Mouse (Mus musculus): ENCODE data around the gene Rgs2. TPM values are rescaled to one million over a fixed set of nuclear protein-coding genes. Genes with fewer than 3 reads are reported as not detected.
A peak's percentile ranks its signal among the peaks of the same experiment; 100 is the strongest.

The Rgs2 gene
- total RNA-seq (2021), result 10 to 100 TPM; 41.2 to 57.6 TPM

DNA sequence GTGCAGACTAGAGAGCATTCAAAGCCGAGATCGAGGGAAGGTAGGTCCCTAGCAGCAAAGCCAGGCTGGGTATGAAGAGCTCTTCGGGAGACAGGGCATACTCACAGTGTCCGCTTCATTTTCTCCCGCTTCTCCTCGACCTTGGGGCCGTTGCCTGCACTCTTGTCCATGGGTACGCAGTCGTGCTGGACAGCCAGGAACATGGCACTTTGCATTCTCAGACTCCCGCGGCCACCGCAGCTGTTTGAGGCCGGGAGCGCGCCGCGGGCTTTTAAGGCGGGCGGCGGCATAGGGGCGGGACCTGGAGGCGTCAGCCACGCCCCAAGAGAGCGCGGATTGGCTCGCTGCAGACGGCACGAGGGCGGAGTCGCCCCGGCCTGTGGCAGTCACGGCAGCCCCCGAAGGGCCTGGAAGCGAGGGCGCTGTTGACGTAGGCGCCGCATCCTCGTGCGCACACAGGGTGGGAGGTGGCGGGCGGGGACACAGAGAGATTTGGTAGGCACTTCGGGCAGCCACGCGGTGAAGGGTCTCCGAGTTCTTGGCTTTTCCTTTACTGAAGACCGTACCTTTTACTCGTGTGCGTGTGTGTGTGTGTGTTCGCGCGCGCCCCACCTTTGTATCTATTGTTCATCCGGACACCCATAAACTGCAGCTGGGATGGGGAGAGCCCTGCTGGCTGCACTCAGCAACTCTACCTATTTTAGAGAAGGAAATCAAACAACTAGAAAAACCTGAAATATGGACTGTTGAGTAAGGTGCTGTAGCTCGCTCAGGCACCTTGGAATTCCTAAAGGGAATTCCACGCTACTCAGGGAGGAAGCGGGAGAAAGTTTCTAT, at the start of gene Rgs2:
Gene Rgs2, minus strand, starts transcription at position 258 of the 837 bp plus-strand sequence.
- peak; percentile 92 for DNase-seq (ENCODE audit: low spot score)
- intact Hi-C loops (cut with DNase I), result loop anchor here (10.0 kb wide), 1 partner anchor 299 kb away; the partner anchor contains the start of gene Cdc73

DNA sequence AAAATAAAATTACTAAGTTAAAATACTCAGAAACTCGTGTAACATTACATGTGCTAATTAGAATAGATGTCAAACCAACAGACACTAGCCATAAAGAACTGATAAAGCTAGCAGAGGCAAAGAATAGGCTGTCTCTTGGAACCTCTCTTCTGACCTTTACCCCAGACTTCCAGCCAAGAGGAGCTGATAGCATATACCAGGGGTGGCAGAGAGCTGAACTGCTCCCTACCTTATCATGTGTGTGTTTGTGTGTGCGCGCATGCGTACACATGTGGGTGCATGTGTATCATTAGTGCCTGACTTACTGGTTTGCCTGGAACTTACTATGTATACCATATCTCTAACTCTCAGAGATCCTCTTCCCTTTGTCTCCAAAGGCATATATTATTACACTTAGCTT, 49.4 kb upstream of the Rgs2 start:
- intact Hi-C loops (cut with DNase I), result no loop called here
- no peak for DNase-seq (ENCODE audit: low spot score)

DNA sequence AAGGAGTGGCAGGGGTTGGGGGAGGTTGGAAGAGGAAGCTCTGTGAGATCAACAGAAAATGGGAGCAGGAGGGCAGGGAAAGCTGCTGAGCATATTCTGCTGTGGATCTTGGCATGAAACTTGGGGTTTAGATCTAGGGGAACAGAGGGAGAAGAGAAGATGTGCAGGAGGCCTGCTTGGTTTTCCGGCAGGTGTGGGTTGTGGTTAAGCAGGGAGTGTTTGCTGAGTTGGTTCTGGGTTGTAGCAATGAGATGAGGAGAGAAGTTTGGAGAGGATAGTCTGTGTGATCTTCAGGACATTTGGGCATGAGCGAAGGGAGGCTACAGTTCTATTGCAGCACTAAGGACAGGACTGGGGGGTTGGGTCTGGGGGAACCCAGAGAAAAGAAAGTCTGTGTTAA, 37.9 kb upstream of the Rgs2 start:
- intact Hi-C loops (cut with DNase I), result no loop called here
- no peak for DNase-seq (ENCODE audit: low spot score)

DNA sequence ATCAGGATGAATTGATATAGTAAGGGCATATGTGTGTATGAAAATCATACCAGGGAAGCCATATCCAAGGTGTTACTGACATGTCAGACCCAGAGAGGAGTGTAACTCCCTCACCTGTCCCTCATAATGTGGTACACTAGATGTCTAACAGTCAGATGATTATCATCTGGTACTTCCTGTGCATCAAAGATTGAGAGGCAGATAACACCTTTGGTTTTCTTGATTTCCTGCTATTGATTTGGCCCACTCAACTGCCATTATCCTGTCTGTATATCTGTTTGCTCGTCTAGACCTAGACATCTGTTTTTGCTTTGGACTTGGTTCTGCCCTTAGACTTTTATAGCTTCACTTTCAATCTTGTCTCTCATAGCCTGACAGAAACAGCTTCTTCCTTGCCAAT, 29.5 kb upstream of the Rgs2 start:
- no peak for DNase-seq (ENCODE audit: low spot score)
- intact Hi-C loops (cut with DNase I), result no loop called here

DNA sequence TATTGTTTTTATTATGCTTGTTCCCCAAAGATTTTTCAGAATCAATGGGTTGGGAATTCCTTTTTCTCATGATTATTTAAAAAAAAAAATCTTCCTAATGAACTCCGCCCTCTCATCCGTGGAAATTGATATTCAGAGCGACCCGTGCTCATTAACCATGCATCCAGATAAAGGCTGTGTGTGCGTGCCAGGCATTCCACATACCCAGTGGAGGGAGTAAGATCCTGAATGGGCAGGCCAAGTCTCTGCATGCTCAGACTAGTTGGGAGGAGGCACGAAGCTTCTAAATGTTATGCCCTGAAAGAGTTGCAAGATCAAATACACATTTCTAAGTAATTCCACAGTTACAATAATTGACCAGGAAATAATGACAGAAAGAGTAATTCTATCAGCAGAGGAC, 26.5 kb upstream of the Rgs2 start:
- intact Hi-C loops (cut with DNase I), result no loop called here
- no peak for DNase-seq (ENCODE audit: low spot score)

DNA sequence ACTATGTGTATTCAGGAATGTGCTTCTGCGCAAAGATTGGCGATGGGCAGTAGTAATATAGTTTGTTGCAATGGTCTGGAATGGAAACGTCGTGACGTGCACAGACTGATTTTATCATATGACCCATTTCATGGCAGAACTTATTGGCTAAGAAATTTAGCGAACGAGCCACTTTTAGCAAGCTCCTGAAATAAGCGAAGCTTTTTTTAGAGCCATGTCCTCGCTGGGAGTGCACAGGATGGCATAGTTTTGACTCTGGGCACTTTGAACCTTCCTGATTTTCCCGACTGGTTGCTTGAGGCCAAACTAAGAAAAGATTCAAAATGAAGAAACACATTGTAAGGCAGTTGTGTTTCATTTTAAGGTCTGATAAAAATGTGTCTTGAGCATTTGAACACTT, 25.7 kb upstream of the Rgs2 start:
- intact Hi-C loops (cut with DNase I), result no loop called here
- DNase-seq (ENCODE audit: low spot score), result no peak

DNA sequence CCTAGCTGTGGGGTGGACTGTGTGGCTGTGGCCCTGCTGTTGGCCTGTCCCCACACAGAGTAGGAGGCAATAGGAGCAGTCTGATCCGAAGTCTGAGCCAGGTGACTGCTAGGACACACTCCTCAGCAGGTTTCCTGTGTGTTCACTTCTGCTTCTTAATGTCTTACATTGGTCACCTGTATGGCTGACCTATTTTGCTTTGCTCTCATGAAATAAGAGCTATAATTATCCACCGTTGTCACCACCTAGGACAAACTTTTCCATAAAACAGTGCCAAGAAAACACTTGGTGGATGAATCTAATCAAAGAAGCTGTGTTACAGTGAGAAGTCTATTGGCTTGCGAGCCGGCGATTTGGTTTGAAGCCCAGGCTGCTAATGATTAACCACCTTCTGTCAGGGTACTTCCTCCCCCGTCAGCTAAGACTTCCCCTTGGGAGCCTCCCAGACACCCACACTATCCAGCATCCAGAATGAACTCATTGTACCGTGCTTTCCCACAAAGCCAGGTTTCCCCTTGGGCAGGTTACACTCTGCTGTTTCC, 14.5 kb upstream of the Rgs2 start:
- no peak for DNase-seq (ENCODE audit: low spot score)
- intact Hi-C loops (cut with DNase I), result loop anchor here (2.0 to 5.0 kb wide), 2 partner anchors 36 to 189 kb away; no protein-coding TSS in a partner anchor

DNA sequence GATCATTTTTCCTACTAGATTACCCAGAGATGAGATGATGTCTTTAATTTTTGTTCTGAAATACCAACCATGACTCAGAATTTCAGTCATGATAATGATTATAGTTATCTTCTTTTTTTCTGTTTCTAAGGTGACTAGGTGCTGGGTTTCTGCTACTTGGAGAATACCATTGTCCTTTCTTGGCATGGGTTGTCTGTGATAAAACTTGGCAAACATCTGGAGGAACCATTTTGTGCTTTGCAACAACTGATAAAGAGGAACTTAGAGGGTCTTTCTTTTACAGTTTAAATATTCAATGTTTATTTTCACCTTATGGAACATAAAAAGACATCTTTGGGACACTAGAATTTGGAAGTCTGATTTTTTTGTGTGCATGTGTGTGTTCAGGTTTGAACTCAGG, 10.0 kb upstream of the Rgs2 start:
- DNase-seq (ENCODE audit: low spot score), result no peak
- intact Hi-C loops (cut with DNase I), result no loop called here

DNA sequence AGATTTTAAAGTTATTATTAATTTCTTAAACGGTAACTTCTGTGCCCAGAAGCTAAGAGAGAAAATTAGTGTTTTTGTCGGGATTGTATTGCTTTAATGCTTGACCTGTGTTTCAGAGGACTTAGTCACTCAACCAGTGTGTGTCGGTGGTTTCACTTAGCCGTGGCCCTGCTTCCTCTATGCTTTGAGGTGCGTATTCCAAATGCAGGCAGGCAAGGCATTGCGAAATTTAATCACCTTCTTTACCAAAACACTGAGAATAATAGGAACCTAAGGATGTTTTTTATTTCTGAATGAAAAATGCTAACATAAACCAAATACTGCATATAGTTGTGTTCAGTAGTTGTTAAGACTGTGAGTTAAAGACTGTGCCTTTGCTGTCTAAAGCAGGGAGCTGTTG, 3.4 kb upstream of the Rgs2 start:
- intact Hi-C loops (cut with DNase I), result loop anchor here (2.0 to 10.0 kb wide), 2 partner anchors 193 to 303 kb away; partner anchors contain the start of gene Cdc73
- DNase-seq (ENCODE audit: low spot score), result no peak

DNA sequence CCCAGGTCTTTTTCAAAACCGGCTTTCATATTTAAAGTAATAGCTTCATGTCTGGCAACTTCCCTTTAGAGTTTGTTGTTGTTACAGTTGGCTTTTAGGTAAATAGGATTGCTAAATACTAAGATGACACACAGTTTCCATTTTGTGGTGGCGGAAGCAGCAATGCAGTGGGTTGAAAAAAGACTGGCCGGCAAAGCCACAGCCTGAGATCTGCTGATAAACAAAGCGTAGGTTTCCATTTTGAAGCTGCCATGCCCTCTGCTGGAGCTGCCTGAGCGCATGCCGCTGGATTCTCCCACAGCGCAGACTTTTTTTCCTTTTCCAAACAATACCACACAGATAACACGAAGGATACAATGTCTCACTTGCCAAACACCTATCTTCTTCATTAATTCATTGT, 2.6 kb upstream of the Rgs2 start:
- peak; percentile 52 for DNase-seq (ENCODE audit: low spot score)
- intact Hi-C loops (cut with DNase I), result loop anchor here (2.0 to 10.0 kb wide), 2 partner anchors 192 to 302 kb away; partner anchors contain the start of gene Cdc73

DNA sequence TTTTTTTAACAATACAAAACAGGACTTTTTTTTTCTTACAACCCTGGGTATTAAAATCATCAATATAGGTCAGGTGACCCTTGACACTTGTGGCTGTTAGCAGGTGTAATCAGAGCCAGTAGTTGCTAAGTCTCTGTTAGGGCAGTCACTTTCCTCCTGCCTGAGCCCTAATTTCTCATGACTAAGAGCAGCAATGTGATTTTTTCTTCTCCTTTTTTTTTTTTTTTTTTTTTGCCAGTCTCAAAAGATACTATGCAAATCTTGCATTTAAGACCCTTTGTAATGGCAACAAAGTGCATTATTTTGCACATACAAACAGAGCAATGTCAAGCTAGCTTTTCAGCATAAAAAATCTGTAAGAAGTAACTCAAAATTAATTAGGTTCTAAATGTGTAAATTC, 1.7 kb upstream of the Rgs2 start:
- DNase-seq (ENCODE audit: low spot score), result no peak
- intact Hi-C loops (cut with DNase I), result loop anchor here (2.0 to 10.0 kb wide), 2 partner anchors 191 to 301 kb away; partner anchors contain the start of gene Cdc73

DNA sequence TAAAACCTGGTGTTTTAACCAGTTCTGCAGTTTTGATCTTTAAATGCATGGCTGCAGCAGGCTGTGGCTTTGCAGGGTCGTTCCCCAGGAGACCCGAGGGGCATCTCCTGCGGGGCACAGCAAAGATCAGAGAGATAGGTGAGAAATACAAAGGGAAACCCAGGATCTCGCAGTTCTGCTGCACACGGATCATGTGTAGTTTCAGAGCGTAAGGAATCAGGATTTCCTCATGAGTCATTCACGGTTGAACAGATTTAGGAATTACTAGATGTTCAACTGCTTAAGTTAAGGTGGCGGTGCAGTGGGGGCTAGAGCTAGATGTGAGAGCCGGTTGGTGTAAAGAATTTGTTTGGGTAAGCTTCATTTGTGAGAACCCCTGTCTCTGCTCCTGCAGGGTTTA, 780 bp upstream of the Rgs2 start:
- intact Hi-C loops (cut with DNase I), result loop anchor here (10.0 kb wide), 1 partner anchor 300 kb away; the partner anchor contains the start of gene Cdc73
- DNase-seq (ENCODE audit: low spot score), result no peak

DNA sequence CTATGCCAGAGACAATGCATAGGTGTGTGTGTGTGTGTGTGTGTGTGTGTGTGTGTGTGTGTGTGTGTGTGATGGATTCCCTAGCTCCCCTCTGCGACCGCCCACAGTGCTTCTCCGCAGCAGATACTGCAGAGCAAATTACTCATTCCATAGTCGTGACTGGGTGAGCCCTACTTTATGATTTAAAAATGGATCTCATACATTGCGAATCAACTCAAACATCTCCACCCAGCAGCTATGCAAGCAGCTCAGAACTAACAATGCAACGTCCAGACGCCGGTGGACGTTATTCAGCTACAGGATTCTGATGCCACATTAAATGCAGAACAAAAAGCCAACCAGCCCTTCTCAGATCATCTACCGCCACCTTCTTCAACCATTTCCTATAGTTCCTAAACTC, 545 bp downstream of the Rgs2 start:
- DNase-seq (ENCODE audit: low spot score), result no peak
- intact Hi-C loops (cut with DNase I), result loop anchor here (10.0 kb wide), 1 partner anchor 299 kb away; the partner anchor contains the start of gene Cdc73

DNA sequence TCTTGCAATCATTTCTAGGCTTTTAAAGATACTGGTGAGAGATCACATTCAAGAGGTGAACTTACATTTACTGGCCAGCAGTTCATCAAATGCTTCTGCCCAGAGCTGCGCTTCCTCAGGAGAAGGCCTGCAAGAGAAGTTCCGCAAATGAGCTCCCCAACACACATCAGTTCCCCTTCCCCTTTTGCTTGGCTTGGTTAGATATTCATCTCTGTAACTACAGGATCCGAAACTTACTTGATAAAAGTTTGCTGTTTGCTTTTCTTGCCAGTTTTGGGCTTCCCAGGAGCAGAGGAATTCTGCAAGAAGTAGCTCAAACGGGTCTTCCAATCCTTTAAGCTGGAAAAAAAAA, 1.3 kb downstream of the Rgs2 start:
- intact Hi-C loops (cut with DNase I), result loop anchor here (10.0 kb wide), 1 partner anchor 298 kb away; the partner anchor contains the start of gene Cdc73
- DNase-seq (ENCODE audit: low spot score), result no peak

DNA sequence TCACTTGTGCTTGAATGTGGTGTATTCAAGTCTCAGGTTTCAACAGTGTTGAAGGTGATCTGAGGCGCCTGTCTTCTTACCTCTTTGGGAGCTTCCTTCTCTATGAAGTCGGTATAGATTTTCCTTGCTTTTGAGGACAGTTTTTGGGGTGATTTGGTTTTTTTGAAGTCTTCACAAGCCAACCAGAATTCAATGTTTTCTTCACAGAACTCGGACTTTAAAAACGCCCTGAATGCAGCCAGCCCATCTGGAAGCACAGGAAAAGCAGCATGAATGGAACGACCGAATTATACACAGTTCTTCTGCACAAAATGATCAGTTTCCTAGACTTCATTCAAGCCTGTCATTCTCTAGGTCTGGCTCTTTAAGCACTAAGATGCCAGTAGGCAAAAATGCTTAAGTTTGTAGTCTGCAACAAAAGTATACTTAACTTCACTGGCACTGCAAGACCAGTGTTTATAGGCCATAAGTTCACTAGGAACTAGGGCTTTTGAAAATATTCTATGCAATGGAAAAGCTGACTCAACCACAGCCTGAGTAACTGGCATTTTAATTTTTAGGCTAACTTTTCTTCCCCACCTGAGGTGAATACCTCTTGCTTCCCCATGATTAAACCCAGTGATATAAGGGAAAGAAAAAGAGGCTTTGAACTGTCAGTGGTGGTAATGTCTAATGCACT, 1.8 kb downstream of the Rgs2 start:
- intact Hi-C loops (cut with DNase I), result loop anchor here (10.0 kb wide), 1 partner anchor 297 kb away; the partner anchor contains the start of gene Cdc73
- DNase-seq (ENCODE audit: low spot score), result no peak

DNA sequence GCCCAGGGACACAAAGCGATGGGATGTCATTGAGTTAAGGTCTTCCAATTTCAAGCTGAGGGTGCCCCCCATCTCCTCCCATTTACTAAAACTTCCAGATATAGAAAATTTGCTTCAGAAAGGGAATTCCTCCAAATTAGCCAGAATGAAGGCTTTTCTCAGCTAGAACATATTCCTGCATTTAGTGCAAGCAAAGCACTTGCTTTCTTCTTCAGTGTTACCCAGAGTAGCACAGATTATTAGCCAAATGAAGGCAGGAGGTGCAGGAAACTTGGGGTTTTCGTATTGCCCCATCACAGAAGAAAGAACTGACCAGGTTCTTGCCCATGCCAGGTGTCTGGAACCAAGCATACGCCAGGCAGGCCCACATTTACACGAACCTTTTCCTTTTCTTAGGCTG, 3.7 kb downstream of the Rgs2 start:
- no peak for DNase-seq (ENCODE audit: low spot score)
- intact Hi-C loops (cut with DNase I), result loop anchor here (10.0 kb wide), 1 partner anchor 295 kb away; the partner anchor contains the start of gene Cdc73

DNA sequence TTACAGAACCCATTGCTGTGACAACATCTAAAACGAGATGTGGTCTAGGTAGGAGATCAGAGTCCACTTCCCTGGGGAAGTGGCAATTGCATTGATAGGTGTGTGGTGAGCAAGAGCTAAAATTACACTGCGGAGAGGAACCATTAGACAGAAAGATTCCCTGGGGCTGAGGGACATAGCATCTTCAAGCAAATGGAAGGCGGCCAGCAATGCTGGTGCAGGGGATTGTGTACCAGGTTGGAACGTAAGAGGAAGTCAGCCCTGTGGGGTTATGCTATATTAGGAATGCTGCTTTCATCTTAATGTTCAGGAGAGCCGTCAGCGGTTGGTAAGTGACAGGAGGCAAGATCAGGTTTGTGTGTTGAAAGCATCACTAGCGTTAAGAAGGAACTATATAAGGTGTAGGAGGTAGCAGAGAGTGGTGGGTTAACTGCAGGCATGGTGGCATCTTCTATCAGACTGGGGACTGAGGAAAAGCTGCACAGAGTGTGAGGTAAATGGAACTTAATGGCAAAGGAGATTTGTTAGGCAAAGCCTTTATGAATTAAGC, 4.5 kb downstream of the Rgs2 start:
- no peak for DNase-seq (ENCODE audit: low spot score)
- intact Hi-C loops (cut with DNase I), result no loop called here

DNA sequence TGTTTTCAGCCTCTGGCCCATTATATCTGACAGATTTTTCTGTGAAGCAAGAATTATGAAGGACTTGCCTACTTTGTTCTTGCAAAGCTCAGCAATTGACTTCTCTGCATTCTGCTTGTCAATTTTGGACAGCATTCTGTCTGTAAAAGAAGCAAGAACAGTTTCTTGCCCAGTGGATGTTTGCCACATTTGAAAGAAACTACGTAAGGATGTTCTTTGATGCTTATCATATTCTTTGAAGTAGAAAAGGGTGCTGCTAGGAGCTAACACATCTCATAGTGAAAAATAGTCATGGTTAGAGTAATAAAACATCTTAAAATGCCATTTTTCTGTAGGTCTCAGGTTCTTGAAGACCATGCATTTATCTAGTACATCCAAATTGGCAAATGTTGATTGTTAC, 10.9 kb downstream of the Rgs2 start:
- intact Hi-C loops (cut with DNase I), result no loop called here
- no peak for DNase-seq (ENCODE audit: low spot score)

DNA sequence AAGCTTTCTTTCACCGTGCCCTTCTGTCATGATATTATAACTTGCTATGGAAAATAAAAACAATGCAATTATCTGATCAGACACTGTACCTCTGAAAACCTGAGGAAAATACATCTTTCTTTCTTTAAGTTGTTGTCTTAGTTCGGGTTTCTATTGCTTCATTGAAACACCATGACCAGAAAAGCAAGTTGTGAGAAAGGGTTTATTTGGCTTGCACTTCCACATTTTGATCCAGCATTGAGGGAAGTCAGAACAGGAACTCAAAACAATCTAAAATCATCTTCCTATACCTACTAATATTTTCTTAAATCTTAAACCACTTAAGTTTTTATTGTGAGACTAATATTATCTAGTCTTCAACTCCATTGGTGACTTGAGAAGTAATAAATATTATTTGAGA, 11.4 kb downstream of the Rgs2 start:
- DNase-seq (ENCODE audit: low spot score), result no peak
- intact Hi-C loops (cut with DNase I), result no loop called here

DNA sequence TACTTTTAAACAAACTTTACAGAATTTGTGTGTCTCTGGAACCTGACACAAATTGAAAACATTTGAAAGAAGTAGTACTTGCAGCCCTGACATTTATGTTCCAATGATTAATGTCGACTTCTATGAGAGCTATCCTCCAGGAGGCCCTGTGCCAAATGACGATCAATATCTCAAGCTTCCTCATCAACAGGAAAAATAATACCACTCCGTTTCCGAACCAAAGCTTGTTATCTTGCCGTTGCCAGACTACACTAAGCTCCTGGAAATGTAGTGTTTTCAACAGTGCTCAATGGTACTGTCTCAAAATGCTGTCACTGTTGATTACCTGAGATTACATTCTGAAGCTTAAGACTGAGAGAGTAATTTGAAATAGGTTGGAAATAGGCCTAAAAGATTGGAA, 13.7 kb downstream of the Rgs2 start:
- intact Hi-C loops (cut with DNase I), result no loop called here
- no peak for DNase-seq (ENCODE audit: low spot score)

Data from heart, postnatal 25 days (tissue).